Mouse (Mus musculus) neutrophil, adult 65 days (primary cell): ENCODE results near the gene Slc5a8. TPM values are rescaled to one million over a fixed set of nuclear protein-coding genes. Genes with fewer than 3 reads are reported as not detected.

Experiments
- total RNA-seq: library from RNA; stranded (reverse); gene quantifications from 2 replicates; pipeline ENCODE4 v1.2.4, GENCODE M21; 2023

The Slc5a8 gene
- total RNA-seq: not detected in 2 replicates

DNA sequence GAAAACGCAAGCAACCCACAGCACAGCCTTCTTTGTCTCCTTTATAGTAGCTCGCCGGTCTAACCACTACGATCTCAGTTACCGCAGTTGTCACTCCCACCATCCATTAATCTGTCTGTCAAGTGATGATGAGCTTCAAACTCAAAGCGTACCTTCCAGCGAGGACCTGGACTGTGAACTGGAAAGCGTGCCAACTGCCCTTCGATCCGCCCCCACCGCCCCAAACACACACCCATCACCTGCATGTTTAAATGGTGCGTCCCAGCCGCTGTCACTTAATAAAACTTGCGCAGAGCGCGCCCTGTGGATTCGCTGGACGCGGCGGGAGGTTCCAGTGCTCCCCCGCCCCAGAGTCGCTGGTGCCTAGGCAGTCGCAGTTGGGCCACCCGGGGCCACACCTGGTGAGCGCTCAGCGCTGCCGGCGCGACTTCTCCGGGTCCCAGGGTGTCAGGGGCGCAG, at the start of gene Slc5a8:
Slc5a8 (plus strand) TSS at position 361 of the 459 bp plus-strand sequence.

Other genes starting within 250 kb of the Slc5a8 start
- gene Spic, start 201.0 kb upstream of the Slc5a8 start, total RNA-seq: 0.43 TPM in 1 of 2 replicates, not detected in the other
- 29.7 and 31.0 TPM in 2 replicates for gene Arl1, start 155.1 kb upstream of the Slc5a8 start, total RNA-seq
- 8.2 and 10.1 TPM in 2 replicates for gene Utp20, start 59.2 kb upstream of the Slc5a8 start, total RNA-seq